Mouse (Mus musculus) myocyte (in vitro differentiated cells): ENCODE data around the gene Frem2.

Experiments
- POLR2A ChIP-seq: IDR thresholded peaks from one replicate; pipeline ENCODE4 v1.6.1; 2011; ENCODE audit warnings: low read depth, mild to moderate bottlenecking, control low read depth, moderate library complexity; ENCODE audit not compliant: insufficient read length
- TCF12 ChIP-seq: IDR thresholded peaks from one replicate; pipeline ENCODE4 v1.6.1; 2011; ENCODE audit warnings: mild to moderate bottlenecking, control low read depth; ENCODE audit not compliant: poor library complexity, insufficient read depth, severe bottlenecking

DNA sequence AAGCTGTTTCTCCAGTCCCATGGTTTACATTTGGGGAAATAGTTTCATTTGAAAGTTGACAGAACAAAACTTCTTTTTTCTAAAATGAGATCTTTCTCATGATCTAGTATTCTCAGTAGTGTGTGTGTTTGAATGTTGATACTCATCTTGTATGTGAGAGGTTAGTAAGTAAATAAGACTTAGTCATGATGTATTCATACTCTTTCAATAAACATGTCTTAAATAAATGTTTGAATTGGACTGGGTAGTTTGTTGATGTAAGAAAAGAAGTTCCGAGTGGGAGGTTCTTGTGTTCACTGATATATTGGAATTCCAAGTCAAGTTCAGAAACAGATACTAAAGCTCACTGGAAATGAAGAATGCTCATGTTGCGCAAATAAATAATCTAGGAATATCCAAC is 25.1 kb upstream of the Frem2 start:
- TF ChIP-seq POLR2A (no peak), TCF12 (no peak)
